Mouse (Mus musculus) hindbrain, embryonic 15.5 days (tissue): Measurements from ENCODE around the gene Polr2f. TPM values are rescaled to one million over a fixed set of nuclear protein-coding genes. Genes with fewer than 3 reads are reported as not detected.

Experiments
- ATAC-seq: fragments of 200-750 bp; cut with Nextera tagmentation; 2 replicates; pipeline ENCODE4 v1.8.0; 2017; ENCODE audit warnings: low read depth, moderate number of reproducible peaks, moderate TSS enrichment; ENCODE audit not compliant: low FRiP score
- H3K27ac ChIP-seq: fragments of 300-500 bp; sonication (generic); replicated peaks from 2 replicates; pipeline ENCODE4 v1.5.1; 2015; ENCODE audit warnings: mild to moderate bottlenecking, inconsistent platforms
- H3K27me3 ChIP-seq: fragments of 300-500 bp; sonication (generic); 2 replicates; pipeline ENCODE4 v1.6.1; 2015; ENCODE audit warnings: control low read depth, inconsistent platforms
- H3K36me3 ChIP-seq: fragments of 300-500 bp; sonication (generic); 2 replicates; pipeline ENCODE4 v1.6.1; 2015; ENCODE audit warnings: control low read depth, inconsistent platforms
- H3K4me1 ChIP-seq: fragments of 300-500 bp; sonication (generic); replicated peaks from 2 replicates; pipeline ENCODE4 v1.6.1; 2015; ENCODE audit warnings: control low read depth, inconsistent platforms
- H3K4me2 ChIP-seq: fragments of 300-500 bp; sonication (generic); 2 replicates; pipeline ENCODE4 v1.6.1; 2015; ENCODE audit warnings: moderate library complexity, mild to moderate bottlenecking, inconsistent platforms
- H3K4me3 ChIP-seq: fragments of 300-500 bp; sonication (generic); 2 replicates; pipeline ENCODE4 v1.5.1; 2015; ENCODE audit warnings: mild to moderate bottlenecking, inconsistent platforms
- H3K9ac ChIP-seq: fragments of 300-500 bp; sonication (generic); 2 replicates; pipeline ENCODE4 v1.6.1; 2015; ENCODE audit warnings: inconsistent platforms
- H3K9me3 ChIP-seq: fragments of 300-500 bp; sonication (generic); 2 replicates; pipeline ENCODE4 v1.6.1; 2016; ENCODE audit warnings: control low read depth, inconsistent platforms
- WGBS: fragments of 180-500 bp; shearing (Covaris S2); methylation state at CpG from one replicate; pipeline ENCODE4 v1.1.7; 2015; 5-methylcytosine and 5-hydroxymethylcytosine counted together
- polyA plus RNA-seq: library from polyadenylated mRNA; unstranded; fragments of >200 nt; fragmentation: Nextera tagmentation; extraction: Ambion mirVana; gene quantifications from 2 replicates; pipeline ENCODE4 v1.2.1, GENCODE M21; 2015

Gene Polr2f
- 253 and 258 TPM in 2 replicates for polyA plus RNA-seq

DNA sequence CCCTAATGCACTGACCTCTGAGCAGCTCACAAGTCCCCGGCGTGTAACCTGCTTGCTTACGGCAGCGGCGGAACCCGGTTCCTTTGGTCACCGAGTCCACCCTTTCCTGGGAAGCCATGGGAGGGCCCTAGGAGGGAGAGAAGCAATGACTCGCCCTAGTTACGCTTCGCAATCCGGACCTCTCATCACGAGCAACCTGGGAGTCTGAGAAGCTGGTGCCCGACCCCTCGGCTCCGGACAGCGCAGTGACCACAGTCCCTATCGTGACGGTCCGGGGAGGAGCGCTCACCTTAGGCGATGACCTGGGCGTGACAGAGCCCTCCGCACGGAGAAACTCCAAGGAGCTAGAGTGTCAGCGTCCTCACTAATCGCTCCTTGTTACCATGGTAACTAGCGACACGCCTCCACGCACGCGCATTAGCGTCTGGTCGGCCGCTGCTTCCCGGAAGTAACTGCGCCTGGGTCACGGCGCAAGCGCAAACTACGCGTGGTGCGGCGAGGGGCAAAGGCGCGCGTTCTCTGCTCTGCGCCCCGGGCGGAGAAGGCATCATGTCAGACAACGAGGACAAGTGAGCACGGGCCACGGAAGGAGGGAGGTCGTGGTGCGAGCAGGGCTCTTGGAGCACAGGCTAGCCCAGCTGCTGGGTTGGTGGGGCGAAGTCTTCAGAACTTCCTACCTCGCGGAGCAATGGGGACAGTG, at the start of gene Polr2f, which contains the start of gene 1700088E04Rik:
Gene Polr2f, plus strand, starts transcription at position 144 of the 700 bp plus-strand sequence.
Gene 1700088E04Rik, minus strand, starts transcription at position 388 of the 700 bp plus-strand sequence.
- Histone ChIP-seq H3K4me1 (peaks cover 20% of the 10 kb centered on the region), H3K27ac (peak within 1 kb of the TSS; percentile 63)
- WGBS = under 1% methylated on average over 57 of the region's 57 CpGs

DNA sequence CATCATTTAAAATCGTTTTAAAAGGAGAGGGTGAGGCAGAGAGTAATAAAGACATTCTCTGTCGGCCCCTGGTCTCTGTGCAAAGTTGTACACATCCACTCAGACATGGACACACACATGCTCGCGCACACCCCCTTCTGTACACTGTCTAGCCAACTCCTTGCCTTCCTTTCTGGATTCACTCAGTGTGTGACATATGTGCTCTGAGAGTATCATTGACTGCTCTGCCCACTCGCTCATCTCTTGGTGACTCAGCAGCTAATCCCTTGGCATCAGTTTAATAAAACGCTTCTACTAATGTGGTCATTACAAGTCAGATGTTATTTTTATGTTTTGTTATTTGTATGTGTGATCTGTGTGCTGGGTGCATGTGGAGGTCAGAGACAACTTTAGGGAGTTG, 48.5 kb upstream of the Polr2f start:
- 90% methylated on average over 6 of the region's 6 CpGs for WGBS
- no peak overlapping the region for H3K9ac ChIP-seq
- peaks cover 73% of the 10 kb centered on the region for H3K36me3 ChIP-seq
- H3K4me2 ChIP-seq = no peak overlapping the region
- no peak overlapping the region for H3K27ac ChIP-seq
- H3K27me3 ChIP-seq = no peaks in the 10 kb centered on the region
- no peak overlapping the region for H3K4me3 ChIP-seq
- no peak for ATAC-seq
- no peaks in the 10 kb centered on the region for H3K4me1 ChIP-seq
- H3K9me3 ChIP-seq = no peaks in the 10 kb centered on the region

More for the DNA sequence above, at the start of gene Polr2f, which contains the start of gene 1700088E04Rik:
- Histone ChIP-seq H3K27me3 (no peaks in the 10 kb centered on the region), H3K36me3 (peaks cover 17% of the 10 kb centered on the region), H3K9me3 (no peaks in the 10 kb centered on the region), H3K4me3 (peak within 1 kb of the TSS; percentile 94), H3K9ac (peak within 1 kb of the TSS; percentile 90), H3K4me2 (peak within 1 kb of the TSS; percentile 96)
- peak; percentile 89 for ATAC-seq

DNA sequence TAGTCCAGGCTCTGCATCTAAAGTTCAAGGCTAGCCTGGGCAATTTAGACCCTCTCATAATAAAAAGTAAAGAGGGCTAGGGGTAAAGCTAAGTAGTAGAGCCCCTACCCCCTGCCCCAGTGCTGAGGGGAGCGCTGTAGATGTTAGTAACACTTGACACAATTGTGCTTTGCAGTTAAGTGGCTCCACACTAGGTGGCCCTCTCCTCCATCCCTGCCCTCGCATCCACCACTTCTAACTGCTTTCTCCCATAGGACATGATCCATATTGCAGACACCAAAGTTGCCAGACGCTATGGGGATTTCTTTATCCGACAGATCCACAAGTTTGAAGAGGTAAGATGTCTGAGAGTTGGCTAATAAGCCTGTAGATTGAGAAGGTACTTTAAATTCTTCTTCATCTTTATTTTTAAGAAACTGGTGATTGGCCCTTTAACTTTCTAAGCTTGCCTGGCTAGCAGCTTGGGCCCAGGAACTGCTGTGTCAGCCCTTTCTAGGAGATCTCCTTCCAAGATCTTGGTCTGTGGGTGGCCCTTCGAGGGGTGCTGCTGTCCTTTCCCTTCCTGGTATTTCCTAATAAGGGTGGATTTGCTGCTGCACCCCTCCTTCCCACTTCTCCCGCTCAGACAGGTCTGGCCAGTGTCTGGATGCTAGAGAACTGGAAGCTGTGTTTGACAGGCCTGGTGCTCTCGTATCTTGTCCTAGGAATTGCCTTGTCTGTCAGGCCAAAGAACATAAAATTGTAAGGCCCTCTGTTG, 47.5 kb upstream of the Polr2f start:
- Histone ChIP-seq H3K27me3 (no peaks in the 10 kb centered on the region), H3K36me3 (peaks cover 66% of the 10 kb centered on the region)
- 76% methylated on average over 7 of the region's 7 CpGs for WGBS

DNA sequence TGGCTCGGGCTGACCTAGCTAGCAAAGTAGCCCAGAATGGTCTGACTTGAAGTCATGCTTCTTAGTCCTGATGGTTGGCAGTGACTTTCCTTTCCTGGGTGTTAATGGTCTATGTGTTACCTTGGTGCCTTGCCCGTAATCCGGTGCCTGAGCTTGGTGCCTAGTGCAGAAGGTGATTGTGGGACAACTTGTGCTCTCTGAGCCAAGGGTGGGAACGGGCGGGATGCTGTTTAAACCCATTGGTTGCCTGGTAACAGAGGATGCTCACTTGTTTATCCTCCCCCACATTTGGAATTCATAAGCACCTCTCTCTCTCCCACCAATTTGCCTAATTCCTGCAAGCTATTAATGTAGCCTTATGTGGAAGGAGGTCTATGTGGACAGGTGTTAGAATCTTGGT, 45.3 kb upstream of the Polr2f start:
- WGBS = 93% methylated on average over 5 of the region's 5 CpGs
- H3K9ac ChIP-seq = no peak overlapping the region
- H3K4me3 ChIP-seq = no peak overlapping the region
- H3K9me3 ChIP-seq = no peaks in the 10 kb centered on the region
- H3K27ac ChIP-seq = no peak overlapping the region
- no peaks in the 10 kb centered on the region for H3K27me3 ChIP-seq
- ATAC-seq = no peak
- H3K4me1 ChIP-seq = 0 out of 2 replicates have a peak, but pooled peaks cover 5% of the 10 kb centered on the region
- H3K36me3 ChIP-seq = peaks cover 44% of the 10 kb centered on the region
- H3K4me2 ChIP-seq = no peak overlapping the region

More for the DNA sequence above, 47.5 kb upstream of the Polr2f start:
- Histone ChIP-seq H3K4me2 (no peak overlapping the region), H3K27ac (no peak overlapping the region), H3K9ac (no peak overlapping the region), H3K9me3 (no peaks in the 10 kb centered on the region), H3K4me3 (no peak overlapping the region), H3K4me1 (no peaks in the 10 kb centered on the region)
- no peak for ATAC-seq

DNA sequence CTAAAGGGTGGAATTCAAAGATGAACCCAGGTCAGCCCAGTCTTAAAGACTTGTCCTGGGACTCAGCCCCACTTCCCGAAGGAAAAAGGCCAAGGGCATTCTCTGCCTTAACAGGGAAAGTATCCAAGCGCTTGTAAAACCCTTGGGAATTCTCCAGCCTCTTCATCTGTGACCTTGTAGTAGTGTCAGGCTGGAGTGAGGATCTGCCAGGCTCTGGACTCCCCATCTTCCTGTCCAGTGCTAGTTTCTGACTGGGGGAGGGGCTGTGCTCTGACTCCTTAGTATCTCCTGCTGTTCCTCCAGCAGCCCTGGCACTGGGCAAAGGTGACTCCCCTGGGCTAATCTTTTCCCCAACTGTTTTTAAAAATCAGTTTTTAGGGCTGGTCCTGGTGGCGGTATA, 44.3 kb upstream of the Polr2f start:
- Histone ChIP-seq H3K27me3 (no peaks in the 10 kb centered on the region), H3K4me1 (0 out of 2 replicates have a peak, but pooled peaks cover 5% of the 10 kb centered on the region), H3K4me3 (no peak overlapping the region), H3K9me3 (no peaks in the 10 kb centered on the region), H3K9ac (no peak overlapping the region), H3K4me2 (no peak overlapping the region), H3K27ac (no peak overlapping the region), H3K36me3 (peaks cover 34% of the 10 kb centered on the region)
- 71% methylated on average over 3 of the region's 3 CpGs for WGBS
- ATAC-seq = no peak

DNA sequence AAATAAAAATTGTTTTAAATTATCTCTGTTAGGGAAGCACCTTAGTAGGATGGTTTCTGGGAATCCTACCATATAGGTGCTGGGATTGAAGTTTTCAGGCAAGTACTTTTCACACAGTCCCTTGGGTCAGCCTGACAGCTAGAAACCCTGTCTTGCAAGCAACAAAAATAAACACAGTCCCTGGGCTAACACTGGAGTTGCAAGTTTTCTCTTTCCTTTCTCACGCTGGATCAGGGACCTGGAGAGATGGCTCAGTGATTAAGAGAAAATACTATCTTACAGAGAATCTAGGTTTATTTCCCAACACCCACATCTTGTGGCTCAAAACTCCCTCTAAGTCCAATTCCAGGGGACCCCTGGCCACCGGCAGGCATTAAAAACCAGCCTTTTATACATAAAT, 43.7 kb upstream of the Polr2f start:
- Histone ChIP-seq H3K4me3 (no peak overlapping the region), H3K4me1 (0 out of 2 replicates have a peak, but pooled peaks cover 5% of the 10 kb centered on the region), H3K9ac (no peak overlapping the region), H3K27me3 (no peaks in the 10 kb centered on the region), H3K27ac (0 out of 2 replicates have a peak overlapping the region, but pooled peaks have one; percentile 42), H3K9me3 (no peaks in the 10 kb centered on the region), H3K4me2 (no peak overlapping the region), H3K36me3 (peaks cover 29% of the 10 kb centered on the region)
- 45% methylated on average over 2 of the region's 2 CpGs for WGBS
- no peak for ATAC-seq

DNA sequence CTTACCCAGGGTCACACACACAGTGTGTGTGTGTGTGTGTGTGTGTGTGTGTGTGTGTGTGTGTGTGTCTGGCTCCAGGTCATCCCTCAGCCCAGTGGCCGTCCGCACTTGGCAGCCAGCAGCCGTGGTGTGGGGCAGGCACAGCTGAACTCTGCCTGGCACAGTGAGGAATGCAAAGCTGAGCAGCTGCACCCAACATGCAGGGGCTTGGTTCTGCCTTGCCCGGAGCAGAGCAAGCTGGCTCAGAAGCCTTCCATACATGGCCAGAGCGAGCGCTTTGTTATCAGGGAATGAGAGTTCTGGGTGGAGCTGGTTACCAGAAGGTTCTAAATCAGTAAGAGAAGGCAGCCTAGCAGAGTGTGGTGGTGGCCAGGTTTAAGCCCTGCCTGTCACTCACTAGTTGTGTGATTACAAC, 43.2 kb upstream of the Polr2f start:
- no peaks in the 10 kb centered on the region for H3K27me3 ChIP-seq
- H3K36me3 ChIP-seq = peaks cover 26% of the 10 kb centered on the region
- 0 out of 2 replicates have a peak, but pooled peaks cover 5% of the 10 kb centered on the region for H3K4me1 ChIP-seq
- WGBS = 52% methylated on average over 6 of the region's 6 CpGs
- H3K4me2 ChIP-seq = no peak overlapping the region
- peak; percentile 59; the same call in 1 of the 2 replicates for ATAC-seq
- H3K27ac ChIP-seq = peak overlapping the region; percentile 42; the same call in 1 of the 2 replicates
- H3K9me3 ChIP-seq = no peaks in the 10 kb centered on the region
- no peak overlapping the region for H3K9ac ChIP-seq
- H3K4me3 ChIP-seq = no peak overlapping the region

DNA sequence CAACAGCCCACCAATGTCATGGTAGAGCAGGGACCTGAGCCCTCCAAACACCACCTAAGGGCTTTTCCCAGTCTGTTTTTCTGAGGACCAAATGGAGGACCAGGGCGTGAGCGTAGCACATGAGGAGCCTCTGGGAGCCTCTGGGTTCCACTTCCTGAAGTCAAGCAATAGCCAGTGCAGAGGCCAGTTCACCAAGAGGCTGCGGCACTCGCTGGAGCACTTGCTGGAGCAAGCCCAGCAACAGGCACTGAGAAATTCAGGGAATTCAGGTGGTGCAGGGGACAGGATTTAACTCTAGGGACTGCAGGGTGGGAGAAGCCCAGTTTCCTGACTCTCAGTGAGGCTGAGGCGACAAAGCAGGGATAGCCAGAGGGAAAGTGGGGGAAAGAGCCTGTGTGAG, 42.6 kb upstream of the Polr2f start:
- no peaks in the 10 kb centered on the region for H3K27me3 ChIP-seq
- no peak overlapping the region for H3K4me2 ChIP-seq
- WGBS = 73% methylated on average over 5 of the region's 5 CpGs
- no peak for ATAC-seq
- no peaks in the 10 kb centered on the region for H3K9me3 ChIP-seq
- H3K36me3 ChIP-seq = peaks cover 26% of the 10 kb centered on the region
- H3K9ac ChIP-seq = no peak overlapping the region
- H3K27ac ChIP-seq = peak overlapping the region; percentile 42; the same call in 1 of the 2 replicates
- H3K4me3 ChIP-seq = no peak overlapping the region
- 0 out of 2 replicates have a peak, but pooled peaks cover 5% of the 10 kb centered on the region for H3K4me1 ChIP-seq

DNA sequence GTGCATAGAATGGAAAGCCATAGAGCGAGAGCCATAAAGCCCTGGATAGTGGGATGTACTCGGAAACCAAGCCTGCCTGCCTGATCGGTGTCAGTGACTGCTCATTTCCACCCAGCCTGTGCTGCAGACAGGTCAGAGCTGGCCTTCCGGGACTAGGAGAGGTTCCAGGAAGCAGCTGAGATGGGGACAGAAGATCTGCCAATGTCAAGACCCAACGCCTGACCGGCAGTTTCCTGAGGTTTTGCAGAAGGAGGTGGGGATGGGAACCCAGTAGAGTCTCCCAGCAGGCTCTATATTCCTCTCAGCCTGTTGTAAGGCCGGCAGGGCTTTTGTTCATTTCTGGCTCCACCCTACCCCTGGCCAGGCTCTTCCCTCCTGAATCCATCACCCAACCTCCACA, 41.9 kb upstream of the Polr2f start:
- H3K9me3 ChIP-seq = no peaks in the 10 kb centered on the region
- H3K9ac ChIP-seq = no peak overlapping the region
- ATAC-seq = no peak
- no peak overlapping the region for H3K4me3 ChIP-seq
- peaks cover 19% of the 10 kb centered on the region for H3K36me3 ChIP-seq
- no peak overlapping the region for H3K4me2 ChIP-seq
- 62% methylated on average over 7 of the region's 7 CpGs for WGBS
- no peak overlapping the region for H3K27ac ChIP-seq
- H3K4me1 ChIP-seq = 0 out of 2 replicates have a peak, but pooled peaks cover 5% of the 10 kb centered on the region
- no peaks in the 10 kb centered on the region for H3K27me3 ChIP-seq

DNA sequence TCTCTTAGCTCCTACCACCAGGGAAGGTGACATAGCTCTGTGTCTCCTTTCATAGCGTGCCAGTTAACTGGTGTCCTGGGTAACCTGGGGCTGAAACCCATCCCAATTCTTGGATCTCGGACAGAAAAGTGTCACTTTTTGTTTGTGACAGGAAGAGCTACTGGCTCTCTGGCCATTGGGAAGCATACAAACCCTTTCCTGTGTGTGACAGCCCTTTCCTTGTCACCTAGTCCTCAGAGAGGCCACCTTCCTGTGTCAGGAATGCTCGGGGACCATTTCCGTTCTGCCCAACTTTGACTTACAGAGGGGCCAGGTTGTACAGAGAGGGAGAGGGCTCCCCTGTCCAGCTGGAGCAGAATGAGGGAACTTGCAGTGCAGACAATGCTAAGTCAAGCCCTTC, 41.4 kb upstream of the Polr2f start:
- H3K27ac ChIP-seq = no peak overlapping the region
- H3K4me1 ChIP-seq = 0 out of 2 replicates have a peak, but pooled peaks cover 5% of the 10 kb centered on the region
- ATAC-seq = no peak
- H3K9me3 ChIP-seq = no peaks in the 10 kb centered on the region
- H3K9ac ChIP-seq = no peak overlapping the region
- whole genome bisulfite sequencing = 60% methylated on average over 4 of the region's 4 CpGs
- no peak overlapping the region for H3K4me2 ChIP-seq
- H3K27me3 ChIP-seq = no peaks in the 10 kb centered on the region
- H3K4me3 ChIP-seq = no peak overlapping the region
- peaks cover 13% of the 10 kb centered on the region for H3K36me3 ChIP-seq

DNA sequence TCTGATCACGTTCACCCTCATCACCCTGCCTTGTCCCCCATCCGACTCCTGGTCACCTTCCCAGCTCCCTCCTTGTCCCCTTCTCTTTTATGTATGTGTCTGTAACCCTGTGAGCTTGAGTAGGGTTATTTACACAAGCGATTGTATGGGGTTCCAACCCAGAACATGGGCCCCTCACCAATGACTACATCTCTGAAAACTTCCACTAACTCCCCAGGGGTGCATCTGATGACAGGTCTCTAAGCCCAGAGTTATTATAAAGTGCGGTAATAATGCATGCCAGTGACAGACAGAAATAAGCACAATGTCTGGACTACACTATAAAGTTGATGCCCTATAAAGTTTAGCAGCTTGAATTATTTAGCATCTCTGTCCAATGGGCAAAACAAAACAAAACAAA, 40.4 kb upstream of the Polr2f start:
- 79% methylated on average over 4 of the region's 4 CpGs for WGBS
- Histone ChIP-seq H3K9ac (no peak overlapping the region), H3K36me3 (peaks cover 6% of the 10 kb centered on the region), H3K4me1 (0 out of 2 replicates have a peak, but pooled peaks cover 5% of the 10 kb centered on the region), H3K27me3 (no peaks in the 10 kb centered on the region), H3K4me2 (no peak overlapping the region), H3K9me3 (no peaks in the 10 kb centered on the region), H3K4me3 (no peak overlapping the region), H3K27ac (no peak overlapping the region)
- no peak for ATAC-seq

DNA sequence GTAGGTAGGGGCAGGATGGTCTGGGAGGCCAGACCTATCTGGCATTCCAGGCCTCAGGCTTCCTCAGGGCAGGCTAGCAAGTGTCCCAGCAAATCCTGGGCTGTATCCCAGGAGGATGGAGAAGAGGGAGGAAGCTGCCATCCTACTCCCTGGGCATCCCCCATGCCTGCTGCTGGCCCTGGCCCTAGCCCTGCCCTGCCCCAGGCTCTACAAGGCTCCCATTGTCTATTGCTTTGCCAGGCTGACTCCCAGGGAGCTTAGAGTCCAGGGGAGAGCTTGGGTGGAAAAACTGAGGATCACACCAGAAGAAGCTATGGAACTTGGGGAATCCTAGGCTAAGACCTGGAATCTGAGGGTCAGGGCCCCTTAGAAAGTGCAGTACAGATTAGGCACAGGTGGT, 39.3 kb upstream of the Polr2f start:
- Histone ChIP-seq H3K9ac (no peak overlapping the region), H3K27me3 (no peaks in the 10 kb centered on the region), H3K36me3 (no peaks in the 10 kb centered on the region), H3K4me2 (no peak overlapping the region), H3K4me1 (0 out of 2 replicates have a peak, but pooled peaks cover 5% of the 10 kb centered on the region), H3K27ac (no peak overlapping the region), H3K9me3 (no peaks in the 10 kb centered on the region), H3K4me3 (no peak overlapping the region)
- ATAC-seq = no peak
